Mouse (Mus musculus): ENCODE data around the gene Sh3glb1. TPM values are rescaled to one million over a fixed set of nuclear protein-coding genes. Genes with fewer than 3 reads are reported as not detected.
A peak's percentile ranks its signal among the peaks of the same experiment; 100 is the strongest.
"Not testable (repeated sequence)": the region's sequence is repeated elsewhere in the genome, so short reads cannot be mapped to it uniquely, and the experiment has no call there.

Gene Sh3glb1
- total and polyA plus RNA-seq, 3 experiments = 52.0 to 189 (median 112) TPM

GRCm38 (mm10) chr3:144753120-144753519, 33.0 kb upstream of the Sh3glb1 start:
- dilution Hi-C loops (cut with MboI; ENCODE audit: extremely low pct_ligation_motif_present, extremely low pct_unique_long_range_greater_than_20kb, low sequenced_read_pairs) = no loop called here
- in situ Hi-C loops (cut with MboI; ENCODE audit: low pct_ligation_motif_present, low pct_unique_long_range_greater_than_20kb, low sequenced_read_pairs) = no loop called here
- peak; percentile 50 for DNase-seq (ENCODE audit: extremely low read depth)

GRCm38 (mm10) chr3:144749062-144749963, 29.2 kb upstream of the Sh3glb1 start:
- H3K79me2 ChIP-seq (replicated peaks; ENCODE audit: control insufficient read depth, extremely low read depth, insufficient read depth, poor library complexity, severe bottlenecking); H3K27ac ChIP-seq (ENCODE audit: insufficient read depth, low read depth); H3K9ac ChIP-seq (ENCODE audit: insufficient read depth, low read depth); dilution Hi-C loops (cut with MboI; ENCODE audit: extremely low pct_ligation_motif_present, extremely low pct_unique_long_range_greater_than_20kb, low sequenced_read_pairs); H3K27me3 ChIP-seq (replicated peaks); H3K4me2 ChIP-seq (ENCODE audit: insufficient read depth, low read depth, poor library complexity, severe bottlenecking); H3K4me1 ChIP-seq (ENCODE audit: control insufficient read depth in 1 of 2, insufficient read depth in 2 of 2); H3K36me3 ChIP-seq (replicated peaks in 1 of 2; ENCODE audit: control insufficient read depth in 1 of 2, insufficient read depth in 1 of 2, low read length in 1 of 2); in situ Hi-C loops (cut with MboI; ENCODE audit: low pct_ligation_motif_present, low pct_unique_long_range_greater_than_20kb, low sequenced_read_pairs); DNase-seq (ENCODE audit: extremely low read depth); H3K9me3 ChIP-seq (replicated peaks; ENCODE audit: low read length); H3K4me3 ChIP-seq (replicated peaks in 1 of 3; ENCODE audit: low read depth in 2 of 3, low read length in 2 of 3, poor library complexity in 1 of 3): not testable (repeated sequence)

More at GRCm38 (mm10) chr3:144753120-144753519, 33.0 kb upstream of the Sh3glb1 start:
- no peak overlapping the region for H3K9ac ChIP-seq (ENCODE audit: insufficient read depth, low read depth)
- no peak overlapping the region for H3K4me2 ChIP-seq (ENCODE audit: insufficient read depth, low read depth, poor library complexity, severe bottlenecking)
- TF ChIP-seq SMC3 (IDR thresholded peaks at IDR 0.05; ENCODE audit: low read depth, low read length) (peak; percentile 54), UBTF (IDR thresholded peaks at IDR 0.05; ENCODE audit: low read depth, low read length) (no peak), RAD21 (IDR thresholded peaks at IDR 0.05; ENCODE audit: low read depth, low read length) (peak; percentile 21), CTCF (conservative IDR thresholded peaks at IDR 0.05 in 1 of 2, IDR thresholded peaks at IDR 0.05 in 1 of 2; ENCODE audit: low read depth in 2 of 2, low read length in 2 of 2) (peak; percentile 78 to 97)
- H3K9me3 ChIP-seq (replicated peaks; ENCODE audit: low read length) = no peaks in the 10 kb centered on the region
- no peaks in the 10 kb centered on the region for H3K27me3 ChIP-seq (replicated peaks)
- no peaks in the 10 kb centered on the region for H3K79me2 ChIP-seq (replicated peaks; ENCODE audit: control insufficient read depth, extremely low read depth, insufficient read depth, poor library complexity, severe bottlenecking)
- no peaks in the 10 kb centered on the region for H3K4me1 ChIP-seq (ENCODE audit: control insufficient read depth in 1 of 2, insufficient read depth in 2 of 2)
- H3K36me3 ChIP-seq (replicated peaks in 1 of 2; ENCODE audit: control insufficient read depth in 1 of 2, insufficient read depth in 1 of 2, low read length in 1 of 2) = no peaks in the 10 kb centered on the region
- H3K27ac ChIP-seq (ENCODE audit: insufficient read depth, low read depth) = no peak overlapping the region
- no peak overlapping the region for H3K4me3 ChIP-seq (replicated peaks in 1 of 3; ENCODE audit: low read depth in 2 of 3, low read length in 2 of 3, poor library complexity in 1 of 3)

DNA sequence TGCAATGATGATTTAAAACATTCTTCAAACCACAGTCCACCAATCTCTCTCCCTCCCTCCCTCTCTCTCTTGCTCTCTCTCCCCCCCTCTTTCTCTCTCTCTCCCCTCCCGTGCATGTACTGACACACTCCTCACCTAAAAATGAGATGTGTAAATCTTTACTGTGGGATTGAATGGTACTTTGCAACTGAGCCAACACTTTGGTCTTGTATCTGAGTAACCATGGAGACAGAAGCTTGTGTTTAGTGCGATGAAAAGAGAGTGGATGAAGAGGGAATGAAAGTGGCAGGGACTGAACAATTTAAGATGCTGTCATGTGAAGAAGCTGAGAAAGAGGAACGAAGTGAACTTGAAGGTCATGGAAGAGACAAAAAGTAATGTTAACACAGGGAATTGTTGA, 27.6 kb upstream of the Sh3glb1 start:
- H3K9me3 ChIP-seq (replicated peaks; ENCODE audit: low read length); H3K4me1 ChIP-seq (ENCODE audit: control insufficient read depth in 1 of 2, insufficient read depth in 2 of 2); H3K4me3 ChIP-seq (replicated peaks in 1 of 3; ENCODE audit: low read depth in 2 of 3, low read length in 2 of 3, poor library complexity in 1 of 3); DNase-seq (ENCODE audit: extremely low read depth); dilution Hi-C loops (cut with MboI; ENCODE audit: extremely low pct_ligation_motif_present, extremely low pct_unique_long_range_greater_than_20kb, low sequenced_read_pairs); H3K79me2 ChIP-seq (replicated peaks; ENCODE audit: control insufficient read depth, extremely low read depth, insufficient read depth, poor library complexity, severe bottlenecking); H3K9ac ChIP-seq (ENCODE audit: insufficient read depth, low read depth); H3K27me3 ChIP-seq (replicated peaks); in situ Hi-C loops (cut with MboI; ENCODE audit: low pct_ligation_motif_present, low pct_unique_long_range_greater_than_20kb, low sequenced_read_pairs); H3K4me2 ChIP-seq (ENCODE audit: insufficient read depth, low read depth, poor library complexity, severe bottlenecking); H3K27ac ChIP-seq (ENCODE audit: insufficient read depth, low read depth); H3K36me3 ChIP-seq (replicated peaks in 1 of 2; ENCODE audit: control insufficient read depth in 1 of 2, insufficient read depth in 1 of 2, low read length in 1 of 2): not testable (repeated sequence)

- H3K27ac ChIP-seq (ENCODE audit: insufficient read depth, low read depth); H3K36me3 ChIP-seq (replicated peaks in 1 of 2; ENCODE audit: control insufficient read depth in 1 of 2, insufficient read depth in 1 of 2, low read length in 1 of 2); H3K9me3 ChIP-seq (replicated peaks; ENCODE audit: low read length); H3K4me1 ChIP-seq (ENCODE audit: control insufficient read depth in 1 of 2, insufficient read depth in 2 of 2); H3K4me3 ChIP-seq (replicated peaks in 1 of 3; ENCODE audit: low read depth in 2 of 3, low read length in 2 of 3, poor library complexity in 1 of 3); H3K79me2 ChIP-seq (replicated peaks; ENCODE audit: control insufficient read depth, extremely low read depth, insufficient read depth, poor library complexity, severe bottlenecking); H3K9ac ChIP-seq (ENCODE audit: insufficient read depth, low read depth); H3K4me2 ChIP-seq (ENCODE audit: insufficient read depth, low read depth, poor library complexity, severe bottlenecking); in situ Hi-C loops (cut with MboI; ENCODE audit: low pct_ligation_motif_present, low pct_unique_long_range_greater_than_20kb, low sequenced_read_pairs); H3K27me3 ChIP-seq (replicated peaks); dilution Hi-C loops (cut with MboI; ENCODE audit: extremely low pct_ligation_motif_present, extremely low pct_unique_long_range_greater_than_20kb, low sequenced_read_pairs); DNase-seq (ENCODE audit: extremely low read depth): not testable (repeated sequence)
These were observed 18.3 kb upstream of the Sh3glb1 start for GRCm38 (mm10) chr3:144738396-144738795.

All from CH12.LX (cell line).